Mouse (Mus musculus) adrenal gland, postnatal 10 days (tissue): ENCODE results near the gene Txndc11. TPM values are rescaled to one million over a fixed set of nuclear protein-coding genes. Genes with fewer than 3 reads are reported as not detected.
"Not testable (repeated sequence)": the region's sequence is repeated elsewhere in the genome, so short reads cannot be mapped to it uniquely, and the experiment has no call there.

Source experiments
- DNase-seq: peaks from one replicate; pipeline ENCODE4 v3.0.0; 2021; ENCODE audit warnings: mixed read lengths
- long read RNA-seq, 2 experiments: library from polyadenylated mRNA; stranded (forward); transcript quantifications; one replicate each; pipeline ENCODE4 v2.0.0; 2021
- total RNA-seq, 2 experiments: library from RNA; stranded (reverse); gene quantifications; 2 replicates each; pipeline ENCODE4 v1.2.3; 2021

Txndc11 gene
- total RNA-seq = 10 to 100 TPM; 36.8 to 36.9 TPM
- long read RNA-seq, experiment 1, full-length matches to known transcripts = 18 of 33 reads
- long read RNA-seq, experiment 1, partial matches to known transcripts = 2 of 33 reads
- long read RNA-seq, experiment 1, other reads (novel, unspliced or antisense) = 13 of 33 reads
- long read RNA-seq, experiment 2, full-length matches to known transcripts = 15 of 53 reads
- long read RNA-seq, experiment 2, partial matches to known transcripts = 0 of 53 reads
- long read RNA-seq, experiment 2, other reads (novel, unspliced or antisense) = 38 of 53 reads

DNA sequence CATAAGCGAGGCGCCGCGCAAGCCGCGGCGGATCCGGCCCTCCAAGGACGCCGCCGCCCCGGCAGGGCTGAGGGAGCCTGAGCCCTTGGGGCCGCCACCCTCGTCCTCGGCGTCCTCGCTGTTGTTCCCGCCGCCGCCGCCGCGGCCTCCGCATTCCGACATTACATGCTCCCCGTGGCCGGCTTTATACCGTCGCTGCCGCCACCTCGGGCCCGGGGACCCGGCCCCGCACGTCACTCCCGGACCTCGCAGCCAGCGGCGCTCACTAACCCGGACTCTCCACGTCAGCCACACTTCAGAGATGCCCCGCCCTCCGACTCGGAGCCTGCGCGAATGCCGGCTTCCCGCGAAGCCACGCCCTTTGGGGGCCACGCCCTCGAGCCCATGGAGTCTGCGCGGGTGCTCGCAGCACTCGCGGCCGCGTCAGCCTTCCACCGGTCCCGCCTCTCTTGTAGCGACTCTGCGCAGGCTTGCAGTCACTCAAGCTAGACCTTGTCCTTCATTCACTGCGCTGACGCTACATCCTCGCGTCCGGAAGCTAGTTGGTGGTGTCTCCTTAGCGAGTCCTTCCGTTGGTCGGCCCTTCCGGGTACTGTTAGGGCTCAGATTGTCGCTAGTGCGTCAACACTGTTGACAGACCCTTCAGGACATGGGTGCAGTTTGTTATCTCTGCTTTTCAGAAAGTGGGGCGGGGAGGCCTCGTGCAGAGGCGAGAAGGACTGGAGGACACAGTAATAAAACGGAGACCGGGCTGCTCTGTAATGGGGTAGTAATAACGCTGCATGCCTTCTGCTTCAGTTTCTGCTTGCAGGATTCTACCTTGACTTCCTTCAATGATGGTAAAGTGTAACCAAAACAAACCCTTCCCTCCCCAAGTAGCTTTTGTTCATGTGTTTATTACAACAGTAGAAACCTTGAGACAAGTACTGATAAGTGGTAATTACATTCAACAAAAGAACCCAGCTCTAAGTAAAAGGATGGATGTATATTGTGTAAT lies at the start of gene Txndc11:
Txndc11 (minus strand) TSS at position 303 of the 997 bp plus-strand sequence.
- DNase-seq = peak; percentile 100

DNA sequence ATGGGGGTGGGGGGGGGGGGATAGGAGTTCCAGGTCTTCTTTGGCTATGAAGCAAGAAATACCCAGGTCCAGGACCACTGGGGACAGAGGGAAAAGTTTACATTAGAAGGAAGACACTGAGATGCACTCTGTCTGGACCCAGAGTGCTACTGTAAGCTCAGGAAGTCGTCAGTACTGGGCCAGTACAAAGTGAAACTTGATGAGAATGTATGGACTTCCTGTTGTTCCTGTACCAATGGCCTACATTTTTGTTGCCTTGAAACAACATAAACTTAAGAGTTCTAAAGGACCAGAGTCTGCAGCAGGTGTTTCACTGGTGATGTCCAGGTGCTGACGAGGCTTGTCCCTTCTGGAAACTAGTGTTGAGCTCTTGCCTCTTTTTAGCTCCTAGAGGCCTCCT lies 43.0 kb upstream of the Txndc11 start:
- no peak for DNase-seq

- DNase-seq = no peak
These were observed 42.4 kb upstream of the Txndc11 start for GRCm38 (mm10) chr16:11176884-11177244.

DNA sequence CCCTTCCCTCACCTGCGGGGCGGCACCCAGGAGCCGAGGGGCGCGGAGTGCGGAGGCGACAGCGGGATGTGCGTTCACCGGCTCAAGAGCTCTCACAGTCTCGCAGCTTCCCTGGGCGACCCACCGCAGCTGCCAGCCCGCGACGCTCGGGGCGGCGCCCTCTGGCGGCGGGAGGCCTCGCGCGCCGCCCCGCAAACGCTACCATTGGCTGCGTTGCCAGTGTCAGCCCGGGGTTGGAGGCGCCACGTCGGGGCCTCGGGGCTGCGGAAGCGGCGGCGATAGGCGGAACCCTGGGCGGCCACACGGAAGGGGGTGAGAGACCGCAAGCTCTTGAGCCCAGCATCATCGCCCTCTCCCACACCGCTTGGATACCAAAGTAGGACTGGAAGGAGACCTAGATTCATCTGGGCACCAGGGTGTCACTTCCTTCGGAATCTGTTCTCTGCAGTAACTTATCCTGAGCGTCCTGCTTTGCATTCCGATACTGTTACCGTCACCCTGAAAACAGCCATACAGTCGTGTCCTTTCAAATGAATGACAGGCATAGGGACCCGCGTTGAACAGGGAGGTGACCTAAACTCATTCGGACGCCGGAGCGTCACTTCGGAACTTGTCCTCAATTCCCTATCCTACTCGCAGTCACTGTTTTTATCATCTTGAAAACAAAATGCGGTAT lies 41.9 kb upstream of the Txndc11 start, which contains the start of gene Zc3h7a:
Zc3h7a (minus strand) TSS at position 186 of the 676 bp plus-strand sequence.
- DNase-seq = peak; percentile 95

DNA sequence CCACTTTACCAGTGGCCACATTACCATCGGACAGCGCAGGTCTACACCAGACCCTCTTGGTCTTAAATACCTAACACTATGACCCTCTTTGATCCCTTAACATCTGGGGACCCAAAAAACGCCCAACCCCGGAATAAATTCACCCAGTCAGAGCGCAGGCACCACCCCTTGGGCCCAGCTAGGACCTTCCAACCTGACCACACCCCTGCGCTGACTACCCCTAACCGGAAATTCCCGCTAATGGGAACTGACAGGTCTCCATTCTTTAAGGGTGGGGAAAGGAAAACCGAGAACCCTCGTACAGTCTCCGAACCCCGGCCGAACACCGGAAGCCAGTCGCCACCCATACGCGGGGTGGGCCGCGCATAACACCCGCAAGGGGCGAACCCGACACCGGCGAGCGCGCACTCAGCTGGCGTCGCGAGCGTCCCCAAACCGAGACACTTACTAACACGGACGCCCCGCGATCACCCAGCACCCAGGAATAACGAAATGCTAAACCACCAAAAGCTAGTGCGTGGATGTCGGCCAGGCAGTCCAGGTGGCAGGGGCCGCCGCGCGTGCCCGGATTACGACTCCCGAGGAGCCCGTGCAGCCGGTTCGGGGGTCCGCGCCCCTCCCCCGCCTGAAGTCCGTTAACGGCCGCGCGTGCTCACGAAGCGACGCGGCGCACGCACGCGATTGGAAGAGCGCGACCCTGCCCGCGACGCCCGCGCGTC lies 41.2 kb upstream of the Txndc11 start:
- DNase-seq = peak; percentile 78

- DNase-seq = no peak
These were observed 40.6 kb upstream of the Txndc11 start for GRCm38 (mm10) chr16:11175100-11175488.

DNA sequence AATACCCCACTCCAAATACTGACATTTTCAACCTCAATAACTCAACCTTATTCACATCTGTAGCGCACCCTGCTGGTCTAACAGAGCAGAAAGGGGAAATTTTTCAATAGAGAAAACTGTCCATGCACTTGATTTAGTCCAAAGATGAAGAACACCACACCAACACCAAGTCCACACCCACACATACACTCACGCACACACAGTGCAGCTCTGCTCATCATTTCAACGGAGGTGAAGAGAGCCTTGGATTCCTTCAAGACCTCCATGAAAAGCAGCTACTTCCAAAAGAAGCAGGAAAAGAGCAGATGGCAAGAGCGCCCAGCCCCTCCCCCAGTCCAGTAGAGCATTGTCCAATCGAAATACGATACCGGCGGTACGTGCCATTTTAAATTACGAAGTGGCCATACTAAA lies 40.2 kb upstream of the Txndc11 start:
- DNase-seq = peak; percentile 67

- no peak for DNase-seq
These were observed 37.2 kb upstream of the Txndc11 start for GRCm38 (mm10) chr16:11171679-11172078.

- no peak for DNase-seq
These were observed 32.0 kb upstream of the Txndc11 start for GRCm38 (mm10) chr16:11166431-11166830.

GRCm38 (mm10) chr16:11164695-11165255 lies 30.3 kb upstream of the Txndc11 start:
- DNase-seq = no peak

- DNase-seq = not testable (repeated sequence)
These were observed 23.3 kb upstream of the Txndc11 start for GRCm38 (mm10) chr16:11157721-11158120.

DNA sequence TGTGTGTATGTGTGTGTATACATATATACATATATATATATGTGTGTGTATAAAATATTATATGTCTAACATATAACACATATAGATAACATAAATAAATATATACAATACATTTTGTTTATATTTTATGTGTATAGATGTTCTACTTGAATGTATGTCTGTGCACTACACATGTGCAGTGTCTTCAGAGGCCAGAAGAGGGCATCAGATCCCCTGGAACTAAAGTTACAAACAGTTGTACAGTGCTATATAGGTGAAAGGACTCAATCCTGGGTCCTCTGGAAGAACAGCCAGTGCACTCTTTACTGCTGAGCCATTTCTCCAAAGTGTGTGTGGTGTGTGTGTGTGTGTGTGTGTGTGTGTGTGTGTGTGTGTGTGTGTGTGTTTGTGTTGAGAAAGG lies 20.1 kb upstream of the Txndc11 start:
- DNase-seq = no peak

DNA sequence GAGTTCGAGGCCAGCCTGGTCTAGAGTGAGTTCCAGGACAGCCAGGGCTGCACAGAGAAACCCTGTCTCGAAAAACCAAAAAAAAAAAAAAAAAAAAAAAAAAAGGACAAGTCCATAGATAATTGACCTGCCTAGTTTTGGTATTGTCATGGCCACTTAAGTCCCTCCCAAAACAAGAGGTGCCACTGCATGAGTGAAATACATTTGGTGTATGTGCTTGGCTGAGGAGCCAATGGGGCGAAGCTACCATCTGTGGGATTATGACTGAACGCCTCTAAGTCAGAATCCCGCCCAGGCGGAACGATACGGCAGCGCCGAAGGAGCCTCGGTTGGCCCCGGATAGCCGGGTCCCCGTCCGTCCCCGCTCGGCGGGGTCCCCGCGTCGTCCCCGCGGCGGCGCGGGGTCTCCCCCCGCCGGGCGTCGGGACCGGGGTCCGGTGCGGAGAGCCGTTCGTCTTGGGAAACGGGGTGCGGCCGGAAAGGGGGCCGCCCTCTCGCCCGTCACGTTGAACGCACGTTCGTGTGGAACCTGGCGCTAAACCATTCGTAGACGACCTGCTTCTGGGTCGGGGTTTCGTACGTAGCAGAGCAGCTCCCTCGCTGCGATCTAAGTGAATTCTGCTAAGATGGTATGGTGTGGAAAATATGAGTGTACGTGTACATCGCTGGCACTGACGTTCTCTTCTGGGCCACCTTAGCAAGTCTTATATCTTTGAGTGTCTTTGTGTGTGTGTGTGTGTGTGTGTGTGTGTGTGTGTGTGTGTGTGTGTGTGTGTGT lies 9.4 kb upstream of the Txndc11 start:
- DNase-seq = peak; percentile 100

DNA sequence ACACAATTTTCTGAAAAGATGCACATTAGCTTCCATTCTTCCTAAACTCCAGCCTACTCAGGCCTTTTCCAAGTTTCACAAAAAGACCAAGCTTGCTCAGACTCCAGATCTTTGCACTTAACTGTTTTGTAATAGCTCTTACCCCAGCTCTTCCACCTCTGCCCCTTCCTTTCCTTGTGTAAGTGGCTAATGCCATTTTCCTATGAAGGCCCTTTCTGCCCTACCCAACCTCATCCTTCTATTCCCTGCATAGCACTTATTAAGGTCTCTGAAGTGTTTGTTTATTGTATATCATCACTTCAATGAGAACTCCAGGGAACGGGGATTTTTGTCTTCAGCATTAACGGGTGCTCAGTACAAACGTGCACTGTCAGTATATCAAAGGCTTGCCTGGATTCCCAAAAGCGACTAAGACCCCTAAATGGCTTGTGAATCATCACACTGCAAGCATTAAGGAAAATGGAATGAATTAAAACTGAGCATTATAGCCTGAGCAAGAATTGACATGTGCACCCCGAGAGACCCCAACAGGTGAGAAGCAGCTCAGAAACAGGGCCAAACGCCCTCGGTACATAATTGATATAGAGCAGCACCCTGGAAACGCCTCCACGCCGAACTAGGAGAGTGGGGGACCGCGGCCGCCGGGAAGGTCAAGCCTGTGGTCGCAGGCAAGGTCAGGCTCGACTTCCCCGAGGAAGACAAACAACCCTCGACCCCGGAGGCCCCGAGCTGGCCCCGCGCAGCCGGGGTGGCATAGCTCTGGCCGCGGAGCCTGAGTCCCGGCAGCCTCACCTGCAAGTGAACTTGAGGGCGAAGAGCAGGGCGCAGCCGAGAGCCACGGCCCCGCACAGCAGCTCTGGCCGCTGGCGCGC lies 738 bp downstream of the Txndc11 start:
- peak; percentile 7 for DNase-seq

DNA sequence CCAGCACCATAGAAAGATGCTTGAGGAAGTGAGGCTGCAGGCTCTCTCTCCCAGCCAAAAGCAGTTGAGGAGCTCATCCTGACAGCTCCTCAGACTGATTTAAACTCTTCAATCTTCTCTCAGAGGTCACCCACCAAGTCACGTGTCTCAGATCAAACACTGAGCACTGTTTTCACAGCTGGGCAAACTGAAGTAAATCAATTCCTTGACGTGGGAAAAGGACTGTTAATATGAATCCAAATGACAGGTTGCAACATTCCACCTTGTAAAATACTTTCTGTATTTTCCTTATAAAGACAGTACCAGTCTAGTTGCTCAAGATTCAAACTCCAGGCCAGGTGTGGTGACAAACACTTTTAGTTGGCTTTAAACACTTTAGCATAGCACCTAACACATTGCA lies 1.6 kb downstream of the Txndc11 start:
- no peak for DNase-seq

DNA sequence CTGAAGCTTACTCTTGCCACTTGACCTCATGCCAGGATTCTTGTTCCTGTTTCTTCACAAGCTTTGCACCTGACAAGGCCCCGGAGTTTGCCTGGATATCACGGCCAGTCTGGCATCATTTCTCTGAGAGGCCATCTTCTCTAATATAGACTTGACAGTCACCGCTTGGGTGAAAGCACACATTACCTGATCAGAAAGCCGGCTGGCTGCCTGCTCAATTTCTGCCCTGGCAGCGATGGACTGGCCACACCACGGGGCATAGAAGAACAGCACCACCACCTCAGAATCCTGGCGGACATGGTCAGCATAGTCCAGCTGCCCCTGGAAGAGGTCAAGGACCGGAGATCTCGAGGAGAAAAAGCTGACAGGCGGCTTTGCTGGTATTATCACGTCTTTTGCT lies 6.1 kb downstream of the Txndc11 start:
- no peak for DNase-seq

- DNase-seq = no peak
These were observed 9.1 kb downstream of the Txndc11 start for GRCm38 (mm10) chr16:11125371-11125770.

DNA sequence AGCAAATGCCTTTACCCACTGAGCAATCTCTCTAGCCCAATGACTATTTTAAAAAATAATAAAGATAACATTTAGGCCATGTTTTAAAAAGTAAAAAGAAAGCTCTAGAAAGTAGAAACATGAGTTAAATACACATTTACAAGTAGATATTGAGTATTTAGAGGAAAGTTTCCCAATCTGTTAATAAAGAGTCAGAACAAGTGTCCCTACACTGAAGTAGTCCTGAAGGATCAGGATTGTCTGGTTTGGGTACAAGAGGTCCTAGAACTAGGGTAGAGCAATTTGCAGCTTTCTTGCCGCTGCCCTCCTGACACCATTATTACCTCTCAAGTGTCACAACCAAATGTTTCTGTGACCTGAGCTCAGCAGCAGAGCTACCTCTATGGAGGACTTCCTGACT lies 10.3 kb downstream of the Txndc11 start:
- no peak for DNase-seq

DNA sequence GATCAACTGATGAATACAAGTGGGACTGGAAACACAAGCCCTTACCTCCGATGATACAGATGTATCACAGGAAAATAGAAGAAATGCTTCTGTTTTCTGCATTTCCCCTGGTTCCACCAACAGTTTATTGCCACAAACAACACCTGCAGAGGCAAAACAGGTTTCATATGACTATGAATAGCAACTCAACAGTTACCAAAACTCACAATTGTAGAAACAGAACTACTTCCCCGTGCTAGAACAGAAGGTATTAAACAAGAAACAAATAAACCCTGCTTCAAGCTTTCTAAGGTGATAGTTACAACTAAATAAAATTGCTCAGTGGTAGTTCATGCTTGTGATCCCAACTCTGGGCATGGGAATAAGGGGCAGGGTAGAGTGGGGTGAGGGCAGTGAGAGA lies 11.8 kb downstream of the Txndc11 start:
- no peak for DNase-seq
